Comparison of ENCODE assay signal across 8 mouse cellular contexts in genomic region chr8:84703466-84704249, GRCm38 (mm10). TPM values are rescaled to one million over a fixed set of nuclear protein-coding genes. Genes with fewer than 3 reads are reported as not detected.
DNase-seq lines count a peak whose midpoint lies in the region; ATAC-seq and TF ChIP-seq lines count a peak whose summit lies in the region.

No protein-coding gene starts in this region.

- peak overlapping the region; percentile 63 for H3K27ac ChIP-seq in lung, embryonic 14.5 days (ENCODE audit: low read depth)
- H3K27ac ChIP-seq in embryonic facial prominence, embryonic 12.5 days: no peak overlapping the region
- H3K27ac ChIP-seq in midbrain, embryonic 10.5 days (replicated peaks): peak overlapping the region; percentile 52
- H3K27ac ChIP-seq in thymus, adult 2 months (ENCODE audit: control insufficient read depth, insufficient read depth, low read length): no peak overlapping the region

- DNase-seq in lung, embryonic 14.5 days: peak; percentile 21
- DNase-seq in lung, postnatal 25 days (ENCODE audit: low spot score): no peak
- peak; percentile 83 for DNase-seq in induced T-regulatory cell, adult 2 months (ENCODE audit: low read depth)
- no peak for DNase-seq in midbrain, embryonic 10.5 days (ENCODE audit: low spot score)
- peak; percentile 45 for DNase-seq in thymus, adult 2 months
- no peak for DNase-seq in embryo, embryonic 11 days
- no peak for DNase-seq in adrenal gland, adult 8-10 months

- no peak for TF ChIP-seq CTCF in lung, embryonic 14.5 days (IDR thresholded peaks at IDR 0.05; ENCODE audit: low read depth)
- TF ChIP-seq CTCF in thymus, adult 2 months (IDR thresholded peaks at IDR 0.05; ENCODE audit: borderline replicate concordance, control insufficient read depth, extremely low read depth, insufficient read depth, low read length, poor library complexity): no peak

- ATAC-seq in lung, embryonic 14.5 days (ENCODE audit: insufficient read depth): no peak
- no peak for ATAC-seq in embryonic facial prominence, embryonic 12.5 days (ENCODE audit: insufficient number of reproducible peaks, insufficient read depth, low FRiP score, low TSS enrichment)

- WGBS in lung, embryonic 14.5 days: 17% methylated on average over 38 of the region's 38 CpGs
- WGBS in embryonic facial prominence, embryonic 12.5 days: 10% methylated on average over 38 of the region's 38 CpGs
- 7% methylated on average over 38 of the region's 38 CpGs for WGBS in midbrain, embryonic 10.5 days
- 2% methylated on average over 38 of the region's 38 CpGs for WGBS in thymus, adult 2 months

- H3K36me3 ChIP-seq in lung, embryonic 14.5 days (ENCODE audit: insufficient read depth): peaks cover 35% of the 10 kb centered on the region
- peaks cover 21% of the 10 kb centered on the region for H3K36me3 ChIP-seq in embryonic facial prominence, embryonic 12.5 days
- peaks cover 16% of the 10 kb centered on the region for H3K36me3 ChIP-seq in midbrain, embryonic 10.5 days
- no peaks in the 10 kb centered on the region for H3K36me3 ChIP-seq in thymus, adult 2 months (ENCODE audit: control insufficient read depth, insufficient read depth, low read length)

- peaks cover 55% of the 10 kb centered on the region for H3K27me3 ChIP-seq in lung, embryonic 14.5 days (ENCODE audit: insufficient read depth, low read length)
- H3K27me3 ChIP-seq in embryonic facial prominence, embryonic 12.5 days: peaks cover 71% of the 10 kb centered on the region
- peaks cover 97% of the 10 kb centered on the region for H3K27me3 ChIP-seq in midbrain, embryonic 10.5 days (ENCODE audit: low read depth, poor library complexity, severe bottlenecking)
- H3K27me3 ChIP-seq in thymus, adult 2 months (ENCODE audit: control insufficient read depth, insufficient read depth, low read length): peaks cover 20% of the 10 kb centered on the region

- peak overlapping the region; percentile 39 for H3K4me3 ChIP-seq in lung, embryonic 14.5 days (ENCODE audit: low read depth, low read length)
- peak overlapping the region; percentile 20 for H3K4me3 ChIP-seq in embryonic facial prominence, embryonic 12.5 days
- peak overlapping the region; percentile 46 for H3K4me3 ChIP-seq in midbrain, embryonic 10.5 days
- peak overlapping the region; percentile 55 for H3K4me3 ChIP-seq in thymus, adult 2 months (ENCODE audit: control insufficient read depth, insufficient read depth, low read length)

- H3K9me3 ChIP-seq in lung, embryonic 14.5 days (ENCODE audit: low read depth, low read length): no peaks in the 10 kb centered on the region
- H3K9me3 ChIP-seq in embryonic facial prominence, embryonic 12.5 days: no peaks in the 10 kb centered on the region
- no peaks in the 10 kb centered on the region for H3K9me3 ChIP-seq in midbrain, embryonic 10.5 days (replicated peaks)

- H3K4me2 ChIP-seq in lung, embryonic 14.5 days: peak overlapping the region; percentile 60
- peak overlapping the region; percentile 38 for H3K4me2 ChIP-seq in embryonic facial prominence, embryonic 12.5 days (replicated peaks)

- 0 out of 2 replicates have a peak, but pooled peaks have one; percentile 11 for TF ChIP-seq POLR2A in thymus, adult 2 months (IDR thresholded peaks at IDR 0.05; ENCODE audit: control insufficient read depth, extremely low read depth, insufficient read depth, low read length, poor library complexity)

- H3K9ac ChIP-seq in lung, embryonic 14.5 days: peak overlapping the region; percentile 11; the same call in 1 of the 2 replicates
- H3K9ac ChIP-seq in embryonic facial prominence, embryonic 12.5 days: 0 out of 2 replicates have a peak overlapping the region, but pooled peaks have one; percentile 10

- H3K4me1 ChIP-seq in lung, embryonic 14.5 days (ENCODE audit: insufficient read depth): peaks cover 21% of the 10 kb centered on the region
- peaks cover 49% of the 10 kb centered on the region for H3K4me1 ChIP-seq in embryonic facial prominence, embryonic 12.5 days
- H3K4me1 ChIP-seq in midbrain, embryonic 10.5 days: peaks cover 62% of the 10 kb centered on the region
- H3K4me1 ChIP-seq in thymus, adult 2 months (replicated peaks; ENCODE audit: control insufficient read depth, insufficient read depth, low read length): peaks cover 61% of the 10 kb centered on the region

RNA-seq across cellular contexts. Expression of gene Lyl1, which starts 2.4 kb away (rescaled TPM):
- polyA plus RNA-seq in lung, embryonic 14.5 days (2014; fragmentation: Nextera tagmentation; extraction: Ambion mirVana): 12.0 and 12.5 TPM in 2 replicates
- polyA plus RNA-seq in embryonic facial prominence, embryonic 12.5 days (2016; fragmentation: Nextera tagmentation; extraction: Ambion mirVana): 4.9 and 5.0 TPM in 2 replicates
- polyA plus RNA-seq in midbrain, embryonic 10.5 days (2016; fragmentation: Nextera tagmentation; extraction: Ambion mirVana): 4.8 and 5.8 TPM in 2 replicates
- polyA plus RNA-seq in thymus, adult 2 months (2012; rRNA removed): 7.1 and 7.5 TPM in 2 replicates
- 1 to 10 TPM; 3.1 to 5.6 (median 4.2) TPM for total RNA-seq in adrenal gland, adult 8-10 months (2022)

RNA-seq across cellular contexts. Expression of gene Nacc1, which starts 16.0 kb away (rescaled TPM):
- 29.8 and 33.8 TPM in 2 replicates for polyA plus RNA-seq in lung, embryonic 14.5 days (2014; fragmentation: Nextera tagmentation; extraction: Ambion mirVana)
- polyA plus RNA-seq in embryonic facial prominence, embryonic 12.5 days (2016; fragmentation: Nextera tagmentation; extraction: Ambion mirVana): 19.4 and 20.8 TPM in 2 replicates
- 24.8 and 26.3 TPM in 2 replicates for polyA plus RNA-seq in midbrain, embryonic 10.5 days (2016; fragmentation: Nextera tagmentation; extraction: Ambion mirVana)
- 155 and 182 TPM in 2 replicates for polyA plus RNA-seq in thymus, adult 2 months (2012; rRNA removed)
- 10 to 100 TPM; 81.0 to 86.9 (median 83.7) TPM for total RNA-seq in adrenal gland, adult 8-10 months (2022)

RNA-seq across cellular contexts. Expression of gene Trmt1, which starts 17.6 kb away (rescaled TPM):
- polyA plus RNA-seq in lung, embryonic 14.5 days (2014; fragmentation: Nextera tagmentation; extraction: Ambion mirVana): 66.1 and 68.6 TPM in 2 replicates
- polyA plus RNA-seq in embryonic facial prominence, embryonic 12.5 days (2016; fragmentation: Nextera tagmentation; extraction: Ambion mirVana): 71.2 and 73.6 TPM in 2 replicates
- 56.4 and 58.1 TPM in 2 replicates for polyA plus RNA-seq in midbrain, embryonic 10.5 days (2016; fragmentation: Nextera tagmentation; extraction: Ambion mirVana)
- 169 and 181 TPM in 2 replicates for polyA plus RNA-seq in thymus, adult 2 months (2012; rRNA removed)
- 100 to 1,000 TPM in 2 of 4 experiments, 10 to 100 TPM in 2; 75.4 to 109 (median 88.5) TPM for total RNA-seq in adrenal gland, adult 8-10 months (2022)

RNA-seq across cellular contexts. Expression of gene G430095P16Rik, which starts 19.1 kb away (rescaled TPM):
- 2.7 and 2.8 TPM in 2 replicates for polyA plus RNA-seq in lung, embryonic 14.5 days (2014; fragmentation: Nextera tagmentation; extraction: Ambion mirVana)
- 7.1 and 7.4 TPM in 2 replicates for polyA plus RNA-seq in embryonic facial prominence, embryonic 12.5 days (2016; fragmentation: Nextera tagmentation; extraction: Ambion mirVana)
- 1.1 and 1.4 TPM in 2 replicates for polyA plus RNA-seq in midbrain, embryonic 10.5 days (2016; fragmentation: Nextera tagmentation; extraction: Ambion mirVana)
- polyA plus RNA-seq in thymus, adult 2 months (2012; rRNA removed): 1.8 and 2.6 TPM in 2 replicates
- under 1 TPM in 2 of 4 experiments, not detected in 2; 0.52 to 0.73 TPM for total RNA-seq in adrenal gland, adult 8-10 months (2022)

RNA-seq across cellular contexts. Expression of gene Ier2, which starts 41.0 kb away (rescaled TPM):
- polyA plus RNA-seq in lung, embryonic 14.5 days (2014; fragmentation: Nextera tagmentation; extraction: Ambion mirVana): 81.7 and 83.8 TPM in 2 replicates
- polyA plus RNA-seq in embryonic facial prominence, embryonic 12.5 days (2016; fragmentation: Nextera tagmentation; extraction: Ambion mirVana): 94.5 and 97.0 TPM in 2 replicates
- 63.6 and 78.2 TPM in 2 replicates for polyA plus RNA-seq in midbrain, embryonic 10.5 days (2016; fragmentation: Nextera tagmentation; extraction: Ambion mirVana)
- 29.2 and 33.7 TPM in 2 replicates for polyA plus RNA-seq in thymus, adult 2 months (2012; rRNA removed)
- 10 to 100 TPM; 18.3 to 48.9 (median 22.3) TPM for total RNA-seq in adrenal gland, adult 8-10 months (2022)

Comparison
In these comparisons a context has a peak if more than half of its experiments do, and no peak if none do; other contexts are left out.
1. DNase-seq: peak in lung, embryonic 14.5 days (single experiment), induced T-regulatory cell, adult 2 months (single experiment) and thymus, adult 2 months (single experiment); none in lung, postnatal 25 days (single experiment), midbrain, embryonic 10.5 days (single experiment), embryo, embryonic 11 days (single experiment) and adrenal gland, adult 8-10 months (single experiment).
2. H3K27ac ChIP-seq: peak in lung, embryonic 14.5 days (single experiment) and midbrain, embryonic 10.5 days (single experiment); none in embryonic facial prominence, embryonic 12.5 days (single experiment) and thymus, adult 2 months (single experiment).
3. Peak in every context shown above with its lines, with median percentiles within 50 percentile points of each other: H3K4me3 ChIP-seq.